Mouse (Mus musculus) heart, postnatal 0 days (tissue): ENCODE measurements at regions not wholly inside any gene's neighbourhood (a gene's known extent, or its start where the extent isn't known, plus 50 kb on each side); places are given as distances from the start of the nearest gene placed in this dataset.

ENCODE experiments used
- CTCF ChIP-seq: IDR thresholded peaks from 2 replicates; pipeline ENCODE4 v1.5.1; 2016; ENCODE audit warnings: antibody characterized with exemption, control low read depth, low read depth
- EP300 ChIP-seq: IDR thresholded peaks from 2 replicates; pipeline ENCODE4 v1.6.1; 2016; ENCODE audit warnings: antibody characterized with exemption, low read depth

- TF ChIP-seq CTCF = no peak
- TF ChIP-seq EP300 = peak; percentile 66; the same call in 1 of the 2 replicates
Observed at GRCm38 (mm10) chr13:37657248-37657647, 121.0 kb upstream of the Rreb1 start.
